ENCODE assay signal across 28 mouse cellular contexts in the genomic region with DNA sequence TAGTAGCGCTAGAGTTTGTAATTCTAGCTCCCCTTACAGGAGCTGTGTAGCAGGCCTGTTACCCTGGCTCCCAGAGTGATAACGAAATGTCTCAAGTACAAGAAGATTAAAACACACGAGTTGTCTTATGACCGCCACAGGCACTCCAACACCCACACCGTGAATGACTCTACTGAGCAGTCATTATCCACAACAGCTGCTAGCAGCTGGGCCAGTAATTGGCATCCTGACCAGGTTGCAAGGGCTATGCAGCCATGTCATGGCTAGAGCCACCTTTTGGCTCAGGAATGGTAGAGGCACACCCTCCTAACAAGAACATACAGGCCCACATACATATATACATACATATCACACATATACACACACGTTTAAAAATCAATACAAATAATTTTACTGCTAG.
DNase-seq lines count a peak whose midpoint lies in the region; ATAC-seq and TF ChIP-seq lines count a peak whose summit lies in the region.
"Had no signal": no experiment of that assay in that cellular context is flagged by ENCODE, and none has a peak within 500 bp of the region (broad histone marks: within the 10 kb centered on the region; RNA-seq: fewer than 3 reads in every experiment).

No protein-coding gene starts in this region.

- no peak overlapping the region for H3K9ac ChIP-seq in heart, embryonic 12.5 days
- H3K9ac ChIP-seq: heart, embryonic 15.5 days; hindbrain, embryonic 12.5 days; kidney, embryonic 15.5 days; limb, embryonic 12.5 days; liver, postnatal 0 days; midbrain, embryonic 15.5 days; neural tube, embryonic 15.5 days had no signal

- peak; percentile 46 for TF ChIP-seq CTCF in layer of hippocampus, adult 2 months (conservative IDR thresholded peaks at IDR 0.05)

- H3K9me3 ChIP-seq in heart, embryonic 12.5 days (replicated peaks): no peaks in the 10 kb centered on the region
- H3K9me3 ChIP-seq: embryonic facial prominence, embryonic 10.5 days; forebrain, embryonic 10.5 days; heart, embryonic 15.5 days; hindbrain, embryonic 12.5 days; kidney, embryonic 15.5 days; limb, embryonic 12.5 days; megakaryocyte, embryonic 14.5 days; midbrain, embryonic 15.5 days; neural tube, embryonic 15.5 days had no signal

- 65% methylated on average over 6 of the region's 6 CpGs for WGBS in heart, embryonic 12.5 days

- H3K27ac ChIP-seq in heart, embryonic 12.5 days (ENCODE audit: poor library complexity, severe bottlenecking): no peak overlapping the region
- H3K27ac ChIP-seq in layer of hippocampus, adult 2 months: peak overlapping the region; percentile 77; the same call in 1 of the 2 replicates
- H3K27ac ChIP-seq: embryonic facial prominence, embryonic 10.5 days; forebrain, embryonic 10.5 days; heart, embryonic 15.5 days; hindbrain, embryonic 12.5 days; kidney, embryonic 15.5 days; limb, embryonic 12.5 days; midbrain, embryonic 15.5 days; neural tube, embryonic 15.5 days had no signal

- H3K36me3 ChIP-seq in heart, embryonic 12.5 days: peaks cover 4% of the 10 kb centered on the region
- H3K36me3 ChIP-seq: heart, embryonic 15.5 days; midbrain, embryonic 15.5 days; neural tube, embryonic 15.5 days had no signal

- H3K27me3 ChIP-seq in heart, embryonic 12.5 days (replicated peaks): no peaks in the 10 kb centered on the region
- H3K27me3 ChIP-seq: heart, embryonic 15.5 days; hindbrain, embryonic 12.5 days; kidney, embryonic 15.5 days; limb, embryonic 12.5 days; megakaryocyte, embryonic 14.5 days; midbrain, embryonic 15.5 days; neural tube, embryonic 15.5 days had no signal

- no peak overlapping the region for H3K4me2 ChIP-seq in heart, embryonic 12.5 days
- H3K4me2 ChIP-seq: heart, embryonic 15.5 days; hindbrain, embryonic 12.5 days; kidney, embryonic 15.5 days; limb, embryonic 12.5 days; liver, embryonic 11.5 days; midbrain, embryonic 15.5 days; neural tube, embryonic 15.5 days had no signal

- ATAC-seq in heart, embryonic 12.5 days (ENCODE audit: insufficient number of reproducible peaks, low FRiP score): no peak
- ATAC-seq: activated CD4-positive, CD25-positive, alpha-beta regulatory T cell, adult 4 months; forebrain, embryonic 16.5 days; liver, postnatal 0 days; midbrain, embryonic 15.5 days had no signal

- peaks cover 11% of the 10 kb centered on the region for H3K4me1 ChIP-seq in heart, embryonic 12.5 days (replicated peaks)
- H3K4me1 ChIP-seq: heart, embryonic 15.5 days; midbrain, embryonic 15.5 days had no signal

- DNase-seq in heart, adult 11 months: peak; percentile 95
- DNase-seq in layer of hippocampus, adult 2 months (ENCODE audit: low spot score in 2 of 2): no peak
- no peak for DNase-seq in layer of hippocampus, postnatal 14 days (ENCODE audit: low spot score in 2 of 2)
- DNase-seq in fat pad, adult 2 months (ENCODE audit: extremely low read depth, low read depth, low spot score): peak; percentile 21
- peak; percentile 46 for DNase-seq in heart, postnatal 4 days
- DNase-seq in spleen, adult 12 weeks (ENCODE audit: low spot score): no peak
- DNase-seq in neural tube, embryonic 10.5 days (ENCODE audit: extremely low spot score, low spot score): no peak
- DNase-seq: adrenal gland, adult 8-10 months; cerebellum, adult 11-12 months; cerebellum, postnatal 10 days; gastrocnemius, postnatal 25 days; kidney, adult 11 months; layer of hippocampus, postnatal 36 days; liver, postnatal 0 days; thymus, postnatal 14 days had no signal

- H3K4me3 ChIP-seq in heart, embryonic 12.5 days: no peak overlapping the region
- H3K4me3 ChIP-seq in layer of hippocampus, adult 2 months: no peak overlapping the region
- H3K4me3 ChIP-seq: embryonic facial prominence, embryonic 10.5 days; forebrain, embryonic 10.5 days; heart, embryonic 15.5 days; hindbrain, embryonic 12.5 days; kidney, embryonic 15.5 days; limb, embryonic 12.5 days; megakaryocyte, embryonic 14.5 days; midbrain, embryonic 15.5 days; neural tube, embryonic 15.5 days had no signal

Comparison
In these comparisons a context has a peak if more than half of its experiments do, and no peak if none do; other contexts are left out.
1. DNase-seq: peak in heart, adult 11 months (single experiment), fat pad, adult 2 months (single experiment) and heart, postnatal 4 days (single experiment); none in layer of hippocampus, adult 2 months (0 of 2), layer of hippocampus, postnatal 14 days (0 of 2), spleen, adult 12 weeks (single experiment) and neural tube, embryonic 10.5 days (single experiment).